Mouse (Mus musculus) layer of hippocampus, adult 18-20 months (tissue): ENCODE measurements at regions not wholly inside any gene's neighbourhood (a gene's known extent, or its start where the extent isn't known, plus 50 kb on each side); places are given as distances from the start of the nearest gene placed in this dataset.

Experiments
- DNase-seq, 2 experiments: peaks; one replicate each; pipeline ENCODE4 v3.0.0; 2022; ENCODE audit warnings: low spot score in 2 of 2

GRCm38 (mm10) chr6:31158648-31159047, 199.8 kb upstream of the Klf14 start:
- no peak for DNase-seq

GRCm38 (mm10) chr6:31159240-31159639, 200.4 kb upstream of the Klf14 start:
- DNase-seq, result no peak

- DNase-seq, result no peak
These were observed 201.2 kb upstream of the Klf14 start for GRCm38 (mm10) chr6:31159935-31160670.

GRCm38 (mm10) chr6:31161445-31162340, 202.8 kb upstream of the Klf14 start:
- no peak for DNase-seq

GRCm38 (mm10) chr6:31165011-31165410, 206.1 kb upstream of the Klf14 start:
- DNase-seq, result no peak

- DNase-seq, result no peak
These were observed 207.5 kb upstream of the Klf14 start for GRCm38 (mm10) chr6:31166347-31166746.

GRCm38 (mm10) chr6:31167732-31168131, 208.9 kb upstream of the Klf14 start:
- no peak for DNase-seq

GRCm38 (mm10) chr6:31168730-31169129, 209.9 kb upstream of the Klf14 start:
- DNase-seq, result no peak

GRCm38 (mm10) chr6:31169343-31169742, 210.5 kb upstream of the Klf14 start:
- no peak for DNase-seq

GRCm38 (mm10) chr6:31169868-31170600, 211.2 kb upstream of the Klf14 start:
- DNase-seq, result peak in 1 of 2 experiments; percentile 60

GRCm38 (mm10) chr6:31171831-31172569, 213.1 kb upstream of the Klf14 start:
- no peak for DNase-seq

- no peak for DNase-seq
These were observed 216.9 kb upstream of the Klf14 start for GRCm38 (mm10) chr6:31175769-31176168.

GRCm38 (mm10) chr6:31176368-31176767, 217.5 kb upstream of the Klf14 start:
- no peak for DNase-seq

GRCm38 (mm10) chr6:31176831-31177230, 218.0 kb upstream of the Klf14 start:
- no peak for DNase-seq

GRCm38 (mm10) chr6:31178201-31178880, 219.5 kb upstream of the Klf14 start:
- DNase-seq, result no peak

GRCm38 (mm10) chr6:31182284-31182683, 216.3 kb upstream of the Mkln1 start:
- DNase-seq, result no peak

- no peak for DNase-seq
These were observed 215.4 kb upstream of the Mkln1 start for GRCm38 (mm10) chr6:31183127-31183526.

- no peak for DNase-seq
These were observed 214.0 kb upstream of the Mkln1 start for GRCm38 (mm10) chr6:31184554-31184953.

GRCm38 (mm10) chr6:31185151-31185550, 213.4 kb upstream of the Mkln1 start:
- DNase-seq, result no peak

GRCm38 (mm10) chr6:31188066-31188465, 210.5 kb upstream of the Mkln1 start:
- DNase-seq, result no peak
